Mouse (Mus musculus): ENCODE results near the gene Mt1.

- TF ChIP-seq EP300 (IDR thresholded peaks at IDR 0.05; ENCODE audit: low read depth) (no peak), CTCF (IDR thresholded peaks at IDR 0.05; ENCODE audit: low read depth) (no peak)
Observed at GRCm38 (mm10) chr8:94136192-94136591, 42.7 kb upstream of the Mt1 start.

Measured in liver, postnatal 0 days (tissue).